Mouse (Mus musculus): Measurements from ENCODE around the gene Prex1.

The Prex1 gene

DNA sequence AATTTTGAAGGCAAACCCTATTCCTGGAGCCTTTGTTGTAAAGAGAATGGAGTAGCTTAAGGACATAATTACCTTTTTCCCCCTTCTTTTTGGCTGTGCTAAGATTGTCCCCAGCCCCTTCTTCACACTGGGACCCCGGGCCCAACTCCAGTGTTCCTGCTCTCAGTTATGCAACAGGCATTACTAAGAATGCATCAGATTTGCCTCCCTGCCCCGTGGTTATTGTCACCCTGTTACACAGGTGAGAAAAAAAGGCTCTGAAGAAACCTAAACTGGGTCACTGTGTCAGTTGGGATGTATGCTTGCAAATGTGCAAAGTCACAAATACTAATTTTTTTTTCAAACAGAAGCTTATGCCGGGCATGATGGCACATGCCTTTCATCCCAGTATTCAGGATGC lies 6.8 kb upstream of the Prex1 start:
- DNase-seq, result no peak

DNA sequence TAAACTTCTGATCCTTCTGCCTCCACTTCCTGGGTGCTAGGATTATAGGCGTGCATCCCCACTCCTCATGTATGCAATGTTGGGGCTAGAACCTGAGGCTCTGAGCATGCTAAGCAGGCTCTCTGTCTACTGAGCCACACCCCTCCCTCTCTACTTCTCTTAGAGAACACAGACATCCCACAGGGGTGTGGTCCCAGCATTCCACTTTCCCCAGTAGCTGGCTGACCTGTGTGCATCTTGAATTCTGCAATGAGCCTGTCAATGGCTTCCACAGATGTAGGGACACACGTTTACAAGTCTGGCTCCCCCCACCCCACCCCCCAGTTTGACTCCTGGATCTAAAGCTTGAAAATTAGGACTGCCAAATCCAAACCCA lies 6.3 kb upstream of the Prex1 start:
- no peak for DNase-seq

DNA sequence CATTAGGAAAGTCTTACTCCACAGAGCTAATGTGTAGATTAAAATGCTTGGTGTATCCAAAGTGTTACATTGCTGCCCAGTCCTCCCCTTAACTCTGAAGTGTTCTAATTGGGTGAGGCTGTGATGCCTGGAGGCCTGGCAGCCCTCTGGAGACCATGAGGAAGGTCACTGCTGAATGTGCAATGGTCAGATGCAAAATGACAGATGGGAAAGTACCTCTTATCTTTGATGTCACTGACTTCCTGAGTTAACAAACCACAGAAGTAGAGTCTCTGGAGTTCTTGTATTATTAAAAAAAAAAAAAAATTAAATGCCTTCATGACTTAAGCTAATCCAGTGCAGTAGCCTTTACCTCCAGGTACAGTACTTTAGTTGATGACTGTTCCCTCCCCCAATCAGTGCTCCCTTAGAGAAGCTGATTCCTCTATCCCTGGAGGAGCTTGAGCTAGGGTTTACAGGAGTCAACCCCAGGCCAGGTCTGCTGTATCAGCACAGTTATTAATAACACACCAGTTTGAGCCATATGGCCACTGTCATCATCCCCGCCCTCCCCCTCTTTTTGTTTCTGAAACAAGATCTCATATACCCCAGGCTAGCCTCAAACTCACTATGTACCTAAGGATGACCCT lies 5.8 kb upstream of the Prex1 start:
- no peak for DNase-seq

DNA sequence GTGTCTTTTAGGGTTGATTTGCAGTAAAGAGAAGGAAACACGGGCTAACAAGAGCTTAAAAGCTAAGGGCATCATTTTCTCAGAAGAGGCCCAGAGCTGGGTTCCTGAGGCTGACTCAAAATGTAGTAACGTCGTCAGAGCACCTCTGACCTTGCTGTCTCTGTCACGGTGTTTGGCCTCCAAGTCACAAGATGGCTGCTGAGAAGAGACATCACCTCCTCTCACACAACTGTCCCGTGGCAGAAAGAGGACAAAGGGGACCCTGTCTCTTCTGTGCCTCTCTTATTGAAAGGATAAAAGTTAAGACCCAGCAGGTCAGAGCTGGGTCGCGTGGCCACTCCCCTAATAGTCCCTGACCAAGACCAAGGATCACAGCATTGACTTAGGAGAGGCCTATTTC lies 2.4 kb upstream of the Prex1 start:
- DNase-seq, result no peak

DNA sequence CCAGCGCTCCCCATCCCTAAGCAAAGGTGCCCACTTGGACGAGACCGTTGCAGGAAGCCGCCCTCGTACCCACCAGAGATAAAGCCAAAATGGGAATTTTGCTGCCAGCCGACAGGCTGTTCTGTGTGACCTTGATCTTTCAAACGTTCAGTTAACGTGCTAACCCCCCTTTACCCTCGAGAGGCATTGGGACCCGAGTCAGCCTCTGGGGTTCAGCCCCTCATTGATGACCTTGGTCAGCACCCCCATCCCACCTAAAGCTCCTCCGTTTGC lies 731 bp upstream of the Prex1 start:
- no peak for DNase-seq

GRCm38 (mm10) chr2:166712801-166713689 lies 587 bp downstream of the Prex1 start:
- peak; percentile 66 for DNase-seq

DNA sequence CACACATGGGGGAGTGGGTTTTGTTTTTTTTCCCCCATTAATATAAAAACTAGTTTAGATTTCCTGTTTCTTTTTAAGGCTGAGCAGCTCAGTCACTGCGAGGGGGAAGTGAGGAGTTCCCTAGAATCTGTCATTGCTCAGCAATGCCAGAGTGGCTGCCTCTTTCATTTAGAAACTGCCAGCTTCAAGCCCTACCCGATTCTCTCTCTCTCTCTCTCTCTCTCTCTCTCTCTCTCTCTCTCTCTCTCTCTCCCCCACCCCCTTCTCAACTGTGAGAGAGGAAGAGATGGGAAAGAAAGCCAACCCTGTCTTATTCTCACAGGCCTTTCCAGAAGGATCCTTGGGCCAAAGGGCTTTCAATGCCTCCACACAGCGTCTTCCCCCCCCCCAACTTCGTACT lies 1.3 kb downstream of the Prex1 start:
- peak; percentile 66 for DNase-seq

- peak; percentile 40 for DNase-seq
Observed at GRCm38 (mm10) chr2:166711681-166712132, 1.9 kb downstream of the Prex1 start.

GRCm38 (mm10) chr2:166709883-166710282 lies 3.7 kb downstream of the Prex1 start:
- DNase-seq, result no peak

GRCm38 (mm10) chr2:166708304-166708703 lies 5.3 kb downstream of the Prex1 start:
- DNase-seq, result no peak

DNA sequence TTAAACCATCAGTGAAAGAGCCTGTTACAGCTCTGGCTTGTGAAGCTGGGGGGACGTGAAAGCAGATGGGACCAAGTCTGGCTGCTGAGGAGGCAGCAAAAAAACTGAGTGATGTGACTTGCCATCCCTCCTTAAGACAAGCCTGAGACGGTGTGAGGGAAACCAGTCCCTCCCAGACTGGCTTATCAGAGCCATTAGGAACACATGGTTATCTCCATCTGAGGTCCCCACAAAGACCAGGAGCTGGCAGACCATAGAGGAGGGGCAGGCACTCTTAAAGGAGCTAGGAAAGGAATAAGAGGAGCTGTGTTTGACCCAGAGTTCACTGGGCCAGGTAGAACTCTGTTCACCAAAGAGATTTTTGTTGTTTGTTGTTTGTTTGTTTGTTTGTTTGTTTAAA lies 7.1 kb downstream of the Prex1 start:
- DNase-seq, result no peak

DNA sequence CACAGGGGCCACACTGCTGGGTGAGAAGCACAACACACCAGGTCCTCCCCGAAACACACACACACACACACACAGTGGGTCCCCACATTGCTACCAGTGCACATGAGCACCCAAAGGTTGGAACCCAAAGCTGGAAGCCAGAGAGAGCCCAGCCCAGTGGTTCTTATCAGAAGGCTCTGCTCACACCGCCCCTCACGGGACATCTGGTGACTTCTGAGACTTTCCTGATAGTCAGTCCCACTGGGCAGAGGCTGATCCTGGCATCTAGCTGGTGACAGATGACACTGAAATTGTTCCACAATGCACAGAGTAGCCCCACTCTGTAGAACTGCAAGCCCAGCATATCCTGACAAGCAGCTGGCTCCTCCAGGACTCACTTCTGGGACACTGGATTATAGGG lies 10.1 kb downstream of the Prex1 start:
- DNase-seq, result no peak

DNA sequence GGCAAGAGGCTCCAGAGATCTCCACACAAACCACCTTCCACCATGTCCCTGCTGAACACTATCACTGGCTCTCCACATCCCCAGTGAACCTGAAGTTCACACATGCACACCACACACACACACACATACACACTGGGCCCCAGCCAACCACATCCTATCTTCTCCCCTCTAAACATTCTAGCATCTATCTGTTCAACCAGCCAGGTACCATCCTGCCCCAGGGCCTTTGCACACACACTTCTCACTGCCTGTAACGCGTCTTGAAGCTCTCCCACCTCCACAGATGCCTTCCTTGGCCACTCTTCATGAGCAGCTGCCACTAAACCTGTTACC lies 11.6 kb downstream of the Prex1 start:
- no peak for DNase-seq

GRCm38 (mm10) chr2:166701248-166702112 lies 12.2 kb downstream of the Prex1 start:
- DNase-seq, result peak; percentile 25

- DNase-seq, result no peak
Observed at GRCm38 (mm10) chr2:166700732-166701131, 12.9 kb downstream of the Prex1 start.

- DNase-seq, result no peak
Observed at GRCm38 (mm10) chr2:166700116-166700515, 13.5 kb downstream of the Prex1 start.

- DNase-seq, result no peak
Observed at GRCm38 (mm10) chr2:166699552-166699951, 14.1 kb downstream of the Prex1 start.

- DNase-seq, result no peak
Observed at GRCm38 (mm10) chr2:166694616-166695015, 19.0 kb downstream of the Prex1 start.

DNA sequence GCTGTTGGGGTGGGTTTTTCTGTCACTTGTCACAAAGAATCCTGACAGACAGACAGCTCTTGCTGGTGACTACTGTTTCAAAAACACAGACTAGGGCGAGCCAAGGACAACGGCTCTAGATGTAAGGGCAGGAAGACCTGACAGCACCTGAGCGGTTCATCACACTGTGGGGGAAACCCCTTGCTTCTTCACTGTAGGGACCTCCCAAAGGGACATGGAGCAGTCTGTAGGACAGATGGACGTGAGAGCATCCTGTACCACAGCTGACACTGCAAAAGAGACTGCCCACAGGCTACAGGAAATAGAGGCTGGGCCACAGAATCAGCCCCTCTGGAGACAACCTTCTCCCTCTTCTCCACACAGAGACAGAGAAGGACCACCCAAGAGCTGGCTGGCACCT lies 20.2 kb downstream of the Prex1 start:
- DNase-seq, result no peak

DNA sequence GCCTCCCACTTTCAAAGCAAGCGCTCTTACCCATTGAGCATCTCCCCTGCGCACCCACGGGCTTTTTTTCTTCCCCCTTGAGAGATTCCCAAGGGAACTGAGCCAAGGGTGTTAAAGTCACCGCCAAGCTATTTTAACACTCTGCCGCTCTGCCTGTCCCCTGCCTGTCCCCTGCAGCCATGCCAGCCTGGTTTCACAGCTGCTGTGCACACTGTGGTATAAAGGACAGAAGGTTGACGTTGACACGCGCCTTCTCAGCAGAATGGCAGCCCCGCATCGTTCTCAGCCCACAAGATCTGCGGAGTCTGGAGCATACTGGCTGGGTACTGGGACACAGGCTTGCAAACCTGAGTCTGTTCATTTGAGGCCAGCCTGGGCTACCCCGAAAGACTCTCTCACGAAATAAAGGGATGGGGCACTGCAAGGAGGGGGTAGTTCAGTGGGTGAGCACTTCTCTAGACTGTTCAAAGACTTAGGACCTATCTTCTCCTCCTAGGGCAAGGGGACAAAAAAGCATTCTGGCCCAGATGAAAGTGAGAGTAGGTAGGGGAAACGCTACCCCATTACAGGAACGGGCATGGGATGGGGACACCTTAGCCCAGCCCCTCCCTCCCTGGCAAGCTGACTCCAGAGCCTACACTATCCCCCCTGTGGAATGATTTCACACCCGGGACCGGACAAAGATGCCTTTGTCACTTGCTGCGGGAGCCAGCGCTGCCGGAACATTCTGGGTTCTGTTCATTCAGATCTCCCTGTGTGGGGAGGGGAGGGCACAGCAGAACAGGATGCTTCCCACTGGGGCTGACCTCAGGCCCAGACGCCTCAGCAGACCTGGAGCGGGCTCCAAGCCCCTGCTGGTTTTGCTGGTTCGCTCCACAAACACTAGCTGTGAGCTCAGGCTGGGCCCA lies 21.8 kb downstream of the Prex1 start:
- DNase-seq, result peak; percentile 67

GRCm38 (mm10) chr2:166686917-166687316 lies 26.7 kb downstream of the Prex1 start:
- DNase-seq, result no peak

GRCm38 (mm10) chr2:166685824-166686223 lies 27.8 kb downstream of the Prex1 start:
- no peak for DNase-seq
